Mouse (Mus musculus) left cerebral cortex, adult 6 months (tissue): ENCODE measurements around the gene Gipc3. TPM values are rescaled to one million over a fixed set of nuclear protein-coding genes. Genes with fewer than 3 reads are reported as not detected.

Source experiments
- polyA plus RNA-seq: library from polyadenylated mRNA; unstranded; fragments of <200 nt; fragmentation: Nextera tagmentation; gene quantifications from 2 replicates; pipeline ENCODE4 v1.2.3, GENCODE M21; 2021

Gipc3 gene
- polyA plus RNA-seq, 1 experiment from 2014 or later: 0.73 TPM

Other genes starting within 250 kb of the Gipc3 start
- gene Creb3l3, start 244.4 kb downstream of the Gipc3 start, polyA plus RNA-seq: 0.36 and 0.86 TPM in 2 replicates
- gene Map2k2, start 237.4 kb downstream of the Gipc3 start, polyA plus RNA-seq: 111 and 115 TPM in 2 replicates
- gene Zbtb7a, start 208.0 kb downstream of the Gipc3 start, polyA plus RNA-seq: 93.9 and 115 TPM in 2 replicates
- gene Pias4, start 175.3 kb downstream of the Gipc3 start, polyA plus RNA-seq: 19.6 and 22.7 TPM in 2 replicates
- gene Eef2, start 166.6 kb downstream of the Gipc3 start, polyA plus RNA-seq: 720 and 722 TPM in 2 replicates
- 1.8 and 81.3 TPM in 2 replicates for gene Dapk3, start 160.3 kb downstream of the Gipc3 start, polyA plus RNA-seq
- 0.09 TPM in 1 of 2 replicates, not detected in the other for gene 4930442H23Rik, start 159.4 kb downstream of the Gipc3 start, polyA plus RNA-seq
- gene Nmrk2, start 141.2 kb downstream of the Gipc3 start, polyA plus RNA-seq: not detected in 2 replicates
- gene Atcay, start 112.4 kb downstream of the Gipc3 start, polyA plus RNA-seq: 50.9 and 79.7 TPM in 2 replicates
- gene Zfr2, start 110.1 kb downstream of the Gipc3 start, polyA plus RNA-seq: 25.5 and 28.7 TPM in 2 replicates
- gene Matk, start 90.3 kb downstream of the Gipc3 start, polyA plus RNA-seq: 125 and 168 TPM in 2 replicates
- gene Mrpl54, start 76.3 kb downstream of the Gipc3 start, polyA plus RNA-seq: 120 and 129 TPM in 2 replicates
- 20.8 and 21.3 TPM in 2 replicates for gene Apba3, start 76.3 kb downstream of the Gipc3 start, polyA plus RNA-seq
- 0.21 and 0.37 TPM in 2 replicates for gene Tjp3, start 51.7 kb downstream of the Gipc3 start, polyA plus RNA-seq
- 70.9 and 115 TPM in 2 replicates for gene Pip5k1c, start 50.3 kb downstream of the Gipc3 start, polyA plus RNA-seq
- gene Cactin, start 22.2 kb downstream of the Gipc3 start, polyA plus RNA-seq: 13.7 and 15.7 TPM in 2 replicates
- 0.78 and 1.2 TPM in 2 replicates for gene Tbxa2r, start 14.5 kb downstream of the Gipc3 start, polyA plus RNA-seq
- gene Hmg20b, start 7.2 kb upstream of the Gipc3 start, polyA plus RNA-seq: 24.0 and 36.0 TPM in 2 replicates
- 11.3 and 14.9 TPM in 2 replicates for gene Mfsd12, start 14.2 kb upstream of the Gipc3 start, polyA plus RNA-seq
- gene 4930404N11Rik, start 22.6 kb upstream of the Gipc3 start, polyA plus RNA-seq: 0.19 and 0.63 TPM in 2 replicates
- gene Fzr1, start 35.2 kb upstream of the Gipc3 start, polyA plus RNA-seq: 50.1 and 52.0 TPM in 2 replicates
- gene Dohh, start 41.2 kb upstream of the Gipc3 start, polyA plus RNA-seq: 160 and 212 TPM in 2 replicates
- 2.5 and 3.2 TPM in 2 replicates for gene Gm48551, start 41.2 kb upstream of the Gipc3 start, polyA plus RNA-seq
- 0.80 and 2.4 TPM in 2 replicates for gene Gm48552, start 45.7 kb upstream of the Gipc3 start, polyA plus RNA-seq
- gene Smim24, start 49.8 kb upstream of the Gipc3 start, polyA plus RNA-seq: 1.6 and 2.1 TPM in 2 replicates
- 21.8 and 30.9 TPM in 2 replicates for gene Nfic, start 112.4 kb upstream of the Gipc3 start, polyA plus RNA-seq
- gene Celf5, start 139.4 kb upstream of the Gipc3 start, polyA plus RNA-seq: 38.3 and 133 TPM in 2 replicates
- 34.1 and 44.3 TPM in 2 replicates for gene Ncln, start 153.1 kb upstream of the Gipc3 start, polyA plus RNA-seq
- 0.67 and 0.71 TPM in 2 replicates for gene S1pr4, start 156.9 kb upstream of the Gipc3 start, polyA plus RNA-seq
- gene Gna15, start 181.0 kb upstream of the Gipc3 start, polyA plus RNA-seq: 2.4 and 4.3 TPM in 2 replicates
- gene Gna11, start 201.9 kb upstream of the Gipc3 start, polyA plus RNA-seq: 63.0 and 113 TPM in 2 replicates
- gene Aes, start 216.2 kb upstream of the Gipc3 start, polyA plus RNA-seq: 171 and 487 TPM in 2 replicates
- gene Tle2, start 231.3 kb upstream of the Gipc3 start, polyA plus RNA-seq: 5.1 and 7.2 TPM in 2 replicates